Mouse (Mus musculus) testis, adult 2 months (tissue): ENCODE measurements around the gene Hoxa7. TPM values are rescaled to one million over a fixed set of nuclear protein-coding genes. Genes with fewer than 3 reads are reported as not detected.
A peak's percentile ranks its signal among the peaks of the same experiment; 100 is the strongest.

ENCODE experiments used
- H3K27ac ChIP-seq: fragments of 200-500 bp; 2 replicates; pipeline ENCODE4 v1.5.1; 2012; ENCODE audit warnings: low read depth, low read length; ENCODE audit not compliant: control insufficient read depth, insufficient read depth
- H3K27me3 ChIP-seq: fragments of 200-500 bp; 2 replicates; pipeline ENCODE4 v1.6.1; 2012; ENCODE audit warnings: mild to moderate bottlenecking, low read length, moderate library complexity; ENCODE audit not compliant: control insufficient read depth, insufficient read depth
- H3K36me3 ChIP-seq: fragments of 200-500 bp; 2 replicates; pipeline ENCODE4 v1.6.1; 2012; ENCODE audit warnings: mild to moderate bottlenecking, low read length; ENCODE audit not compliant: control insufficient read depth, insufficient read depth
- H3K4me1 ChIP-seq: fragments of 200-500 bp; 2 replicates; pipeline ENCODE4 v1.6.1; 2012; ENCODE audit warnings: low read length; ENCODE audit not compliant: control insufficient read depth, insufficient read depth
- H3K4me3 ChIP-seq: fragments of 200-500 bp; 2 replicates; pipeline ENCODE4 v1.5.1; 2012; ENCODE audit warnings: low read depth, mild to moderate bottlenecking, low read length, moderate library complexity, mixed read lengths; ENCODE audit not compliant: control insufficient read depth
- CTCF ChIP-seq: fragments of 200-500 bp; IDR thresholded peaks from 2 replicates; pipeline ENCODE4 v1.5.1; 2012; ENCODE audit warnings: low read depth, mild to moderate bottlenecking, inconsistent platforms, low read length, moderate library complexity; ENCODE audit not compliant: control insufficient read depth, insufficient read depth, insufficient replicate concordance
- POLR2A ChIP-seq: fragments of 200-500 bp; IDR thresholded peaks from 2 replicates; pipeline ENCODE4 v1.6.1; 2012; ENCODE audit warnings: low read depth, mild to moderate bottlenecking, inconsistent platforms, low read length, moderate library complexity; ENCODE audit not compliant: control insufficient read depth
- polyA plus RNA-seq: library from polyadenylated mRNA; depleted of rRNA; stranded (reverse); fragments of >200 nt; gene quantifications from 2 replicates; pipeline ENCODE4 v1.2.3, GENCODE M21; 2012

Gene Hoxa7
- polyA plus RNA-seq, 1 experiment = 0.72 TPM

DNA sequence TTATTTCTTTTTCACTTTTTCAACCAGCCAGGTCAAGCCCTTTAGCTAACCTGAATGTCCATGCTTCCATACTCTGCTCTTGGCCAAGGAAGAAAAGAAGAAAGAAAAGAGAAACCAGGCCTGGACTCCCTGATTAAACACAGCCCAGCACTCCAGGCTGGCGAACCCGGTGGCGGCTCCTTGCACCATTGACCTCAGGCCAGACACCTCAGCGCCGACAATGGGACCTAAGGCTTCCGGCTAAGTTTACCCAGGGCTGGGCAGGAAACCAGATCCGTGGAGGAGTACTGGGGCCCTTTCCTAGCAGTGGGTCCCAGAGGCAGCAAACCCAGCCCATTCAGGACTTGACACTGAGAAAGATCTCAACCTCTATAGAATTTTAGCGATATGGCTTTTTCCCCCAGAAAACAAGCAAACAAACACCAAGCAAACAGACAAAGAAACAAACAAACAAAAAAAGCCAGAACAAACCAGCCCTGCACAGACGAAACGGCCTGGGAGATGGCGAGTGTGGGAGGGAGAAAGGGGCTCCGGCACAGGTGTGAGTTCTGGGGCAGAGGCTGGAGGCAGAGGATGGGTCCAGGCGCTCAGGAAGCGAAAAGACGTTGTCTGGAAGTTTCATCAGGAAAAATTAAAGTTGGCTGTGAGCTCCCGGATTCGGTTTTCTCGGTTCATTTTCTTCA, 10.4 kb upstream of the Hoxa7 start:
- Histone ChIP-seq H3K4me3 (no peak overlapping the region), H3K27me3 (peaks cover 25% of the 10 kb centered on the region), H3K27ac (no peak overlapping the region), H3K4me1 (peaks cover 5% of the 10 kb centered on the region), H3K36me3 (no peaks in the 10 kb centered on the region)
- TF ChIP-seq CTCF (no peak), POLR2A (no peak)

DNA sequence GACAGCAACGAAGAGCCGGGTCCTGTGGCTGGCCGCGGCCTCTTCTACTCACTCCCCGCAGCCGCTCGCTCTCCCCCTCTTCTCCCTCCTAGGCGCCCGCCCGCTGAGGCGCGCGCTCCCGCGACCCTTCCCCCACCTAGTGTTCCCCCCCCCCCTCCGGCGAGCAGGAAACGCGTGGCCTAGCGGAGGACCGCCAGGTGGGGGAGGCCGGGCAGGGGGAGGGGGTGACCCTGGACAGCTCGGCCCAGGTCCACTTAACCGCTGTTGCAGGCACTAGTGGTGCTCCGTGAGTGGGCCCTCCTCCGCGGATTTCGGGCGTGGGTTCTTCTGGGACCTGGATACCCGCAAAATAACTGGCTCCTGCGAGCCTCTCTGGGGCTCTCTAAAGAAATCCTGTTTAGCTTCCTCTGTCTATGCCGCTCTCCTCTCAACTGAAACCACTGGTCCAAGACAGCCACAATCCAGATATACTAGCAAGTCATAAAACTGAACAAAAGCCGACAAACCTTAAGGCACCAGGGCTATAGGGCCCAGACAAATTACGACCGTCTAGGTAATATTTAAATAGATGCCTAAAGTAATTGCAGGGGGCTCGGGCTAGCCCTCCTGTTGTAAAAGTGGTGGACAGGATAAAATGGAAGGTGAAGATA, 9.0 kb upstream of the Hoxa7 start, which contains the start of gene Hoxa9:
TSS of gene Hoxa9 (minus strand) at position 574 of the 650 bp plus-strand sequence.
- H3K4me1 ChIP-seq = peaks cover 8% of the 10 kb centered on the region
- H3K27me3 ChIP-seq = peaks cover 29% of the 10 kb centered on the region
- H3K27ac ChIP-seq = no peak within 1 kb of the TSS
- no peaks in the 10 kb centered on the region for H3K36me3 ChIP-seq
- TF ChIP-seq CTCF = no peak
- TF ChIP-seq POLR2A = no peak
- no peak within 1 kb of the TSS for H3K4me3 ChIP-seq

DNA sequence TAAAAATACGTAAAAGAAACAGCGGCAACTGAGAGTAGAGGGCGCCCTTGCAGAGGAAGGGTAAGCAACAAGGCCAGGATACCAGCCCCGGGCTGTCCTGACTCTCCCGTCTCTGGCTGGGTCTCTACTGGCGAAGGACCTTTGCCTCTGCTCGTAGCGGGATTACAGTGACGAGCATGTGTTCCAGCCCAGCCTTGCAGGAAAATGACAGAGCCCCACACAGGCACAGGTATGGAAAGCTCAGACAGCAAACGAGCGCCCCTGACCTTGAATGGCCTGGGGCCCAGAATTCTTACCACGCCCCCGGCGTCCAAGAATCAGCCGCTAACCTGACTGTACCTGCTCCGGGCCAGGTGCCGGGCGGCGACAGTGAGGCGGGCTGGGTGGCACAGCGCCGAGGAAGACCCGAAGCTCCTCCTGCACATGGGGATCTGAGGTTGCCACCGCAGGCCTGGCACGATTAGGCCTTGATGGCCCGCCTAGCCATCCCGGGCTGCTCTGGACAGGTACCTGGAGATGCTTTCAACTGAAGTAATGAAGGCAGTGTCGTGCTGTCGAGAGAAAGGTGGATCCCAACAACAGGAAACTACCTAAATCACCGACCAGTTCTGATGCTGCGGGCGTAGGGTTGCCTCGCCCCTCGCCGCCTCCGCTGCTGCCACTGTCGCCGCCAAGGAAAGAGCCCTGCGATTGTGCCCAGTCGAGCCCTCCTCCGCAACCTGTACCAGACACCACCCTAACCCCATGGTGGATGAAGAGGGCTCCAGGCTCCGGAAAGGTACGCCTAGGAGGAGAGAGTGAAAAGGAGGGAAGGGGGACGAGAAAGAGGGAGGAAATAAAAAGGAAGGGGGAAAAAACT, 8.1 kb upstream of the Hoxa7 start:
- Histone ChIP-seq H3K36me3 (no peaks in the 10 kb centered on the region), H3K4me3 (peak overlapping the region; percentile 2; the same call in 1 of the 2 replicates), H3K27ac (no peak overlapping the region), H3K4me1 (peaks cover 10% of the 10 kb centered on the region), H3K27me3 (peaks cover 37% of the 10 kb centered on the region)
- TF ChIP-seq CTCF (no peak), POLR2A (no peak)

DNA sequence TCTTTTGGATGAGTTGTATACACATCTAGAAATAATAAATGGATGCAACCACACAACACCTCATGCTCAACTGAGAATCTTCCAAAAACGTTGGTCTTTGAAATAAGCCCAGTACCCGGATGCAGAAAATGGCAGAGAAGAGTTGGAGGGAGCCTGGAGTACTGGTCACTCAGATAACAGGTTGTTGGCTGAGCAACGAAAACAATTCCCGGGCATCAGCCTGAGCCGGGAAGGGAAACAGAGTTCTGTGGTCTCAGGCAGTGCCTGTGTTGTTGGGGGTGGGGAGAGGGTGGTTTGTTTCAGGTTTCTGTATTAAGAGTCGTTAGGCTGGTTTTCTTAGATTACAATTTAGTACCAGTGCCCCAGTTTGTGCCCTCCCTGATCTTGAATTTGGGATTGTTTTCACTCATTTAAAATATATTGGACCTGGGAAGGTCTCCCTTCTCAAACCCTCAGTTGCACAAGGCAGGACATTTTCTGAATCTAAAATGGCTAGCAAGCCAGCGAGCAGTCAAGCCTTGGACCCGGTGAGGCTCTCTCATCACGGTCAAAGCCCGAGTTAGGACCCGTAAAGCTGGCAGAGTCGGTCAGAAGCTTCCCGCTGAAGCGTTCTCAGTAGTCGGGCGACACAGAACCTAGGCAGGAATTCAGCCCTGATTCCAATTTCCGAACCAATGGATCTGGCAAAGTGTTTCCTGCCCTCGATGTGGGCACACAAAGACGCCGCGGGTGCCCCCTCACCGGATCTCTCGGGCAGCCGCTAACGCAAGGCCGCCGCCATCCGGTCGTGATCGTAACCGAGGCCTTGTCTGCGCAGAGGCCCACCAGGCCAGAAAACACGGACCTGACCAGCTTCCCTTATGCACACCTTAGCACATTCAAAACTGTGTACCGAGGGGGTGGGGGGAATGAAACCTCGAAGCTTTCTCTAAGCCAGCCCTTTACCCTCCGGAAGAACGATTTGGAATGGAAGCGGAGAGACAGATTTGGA, 7.1 kb upstream of the Hoxa7 start:
- Histone ChIP-seq H3K4me3 (no peak overlapping the region; the same call in 1 of the 2 replicates), H3K36me3 (no peaks in the 10 kb centered on the region), H3K27ac (no peak overlapping the region), H3K27me3 (peaks cover 37% of the 10 kb centered on the region), H3K4me1 (peaks cover 7% of the 10 kb centered on the region)
- TF ChIP-seq POLR2A = no peak
- TF ChIP-seq CTCF = no peak

DNA sequence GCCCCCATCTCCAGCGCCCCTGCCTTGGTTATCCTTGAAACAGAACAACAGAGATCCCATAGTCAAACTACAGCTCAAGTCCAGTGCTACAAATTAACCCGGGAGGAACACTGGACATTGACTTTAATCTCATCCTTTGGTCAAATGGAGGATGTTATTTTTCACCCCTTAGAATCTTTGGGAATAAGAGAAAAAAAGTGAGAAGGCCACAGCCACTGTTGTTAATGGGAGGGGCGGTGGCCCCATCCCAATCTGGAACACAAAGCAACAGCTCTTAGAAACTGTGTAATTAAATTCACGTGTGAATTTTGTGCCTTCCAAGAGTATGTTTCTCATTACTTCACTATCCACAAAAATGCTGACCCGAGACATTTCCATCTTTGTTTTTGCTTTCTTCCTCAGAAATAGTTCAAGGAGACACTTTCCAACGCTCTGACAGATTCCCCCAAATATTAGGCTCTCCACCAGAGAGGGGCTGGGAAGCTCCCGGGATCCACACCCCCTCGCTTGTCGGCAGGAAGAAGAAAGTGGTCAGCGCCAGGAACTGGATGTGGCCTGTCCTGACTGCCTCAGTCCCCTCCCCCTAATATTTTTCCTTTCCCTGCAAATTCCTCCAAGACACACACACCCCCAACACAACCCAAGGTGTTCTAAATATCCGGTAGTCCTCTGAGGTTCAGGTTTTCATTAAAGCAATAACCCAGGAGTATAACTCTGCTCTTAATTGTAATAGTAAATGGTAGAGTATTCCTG, 6.0 kb upstream of the Hoxa7 start:
- no peak overlapping the region for H3K4me3 ChIP-seq

More for the DNA sequence above, 6.0 kb upstream of the Hoxa7 start:
- Histone ChIP-seq H3K36me3 (no peaks in the 10 kb centered on the region), H3K27ac (no peak overlapping the region), H3K4me1 (peaks cover 7% of the 10 kb centered on the region), H3K27me3 (peaks cover 30% of the 10 kb centered on the region)
- TF ChIP-seq CTCF (no peak), POLR2A (no peak)
